Mouse (Mus musculus): ENCODE data around the gene Rtl4.

DNA sequence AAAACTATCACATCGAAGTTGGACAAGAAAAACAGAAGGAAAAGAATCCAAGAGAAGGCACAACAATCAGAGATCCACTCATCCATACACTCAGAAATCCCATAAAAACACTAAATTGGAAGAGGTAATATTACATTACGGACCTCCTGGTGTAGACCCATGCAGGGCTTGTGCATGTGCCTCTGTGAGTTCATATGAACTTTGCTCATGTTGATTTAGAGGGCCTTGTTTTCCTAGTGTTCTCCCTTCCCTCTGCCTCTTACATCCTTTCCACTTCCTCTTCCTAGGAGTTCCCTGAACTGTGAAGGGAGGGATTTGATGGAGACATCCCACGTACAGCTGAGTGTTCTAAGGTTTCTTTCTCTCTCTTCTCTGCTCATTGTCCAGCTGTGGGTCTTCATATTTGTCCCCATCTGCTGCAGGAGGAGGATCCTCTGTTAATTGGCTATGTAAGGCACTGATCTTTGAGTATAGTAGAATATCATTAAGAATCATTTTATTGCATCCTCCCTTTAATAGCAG lies 58.9 kb downstream of the Rtl4 start:
- TF ChIP-seq CTCF (conservative IDR thresholded peaks at IDR 0.05; ENCODE audit: low read length) (no peak), POU5F1 (IDR thresholded peaks at IDR 0.05; ENCODE audit: borderline replicate concordance, low read length) (no peak)
